Mouse (Mus musculus) mouse trophoblast stem cell (cell line): ENCODE data around the gene Nt5c2.

ENCODE experiments used
- in situ Hi-C, 2 experiments: fragments of 300-500 bp; cut with MseI, MboI; formaldehyde crosslinking; loops; 2 replicates in 1 of 2; 3 replicates in 1 of 2; pipeline ENCODE4 v1.15.1; 2025

Nt5c2 gene

DNA sequence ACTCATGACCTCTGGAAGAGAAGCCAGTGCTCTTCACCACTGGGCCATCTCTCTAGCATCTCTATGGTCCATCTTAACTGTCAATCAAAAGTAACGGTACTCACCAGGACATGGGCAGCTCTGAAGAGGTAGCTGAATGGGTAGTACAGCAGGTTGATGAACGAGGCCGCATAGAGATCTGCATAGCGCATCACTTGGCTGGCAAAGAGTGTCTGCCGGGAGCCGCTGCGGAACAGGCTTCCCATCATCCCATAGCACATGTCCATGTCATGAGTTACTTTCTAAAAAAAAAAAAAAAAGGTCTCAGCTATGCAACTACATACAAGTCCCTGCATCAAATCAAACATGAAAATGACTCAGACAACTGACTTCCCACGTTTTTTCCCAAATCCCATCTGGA lies 125.3 kb downstream of the Nt5c2 start:
- in situ Hi-C loops: no loop called here

DNA sequence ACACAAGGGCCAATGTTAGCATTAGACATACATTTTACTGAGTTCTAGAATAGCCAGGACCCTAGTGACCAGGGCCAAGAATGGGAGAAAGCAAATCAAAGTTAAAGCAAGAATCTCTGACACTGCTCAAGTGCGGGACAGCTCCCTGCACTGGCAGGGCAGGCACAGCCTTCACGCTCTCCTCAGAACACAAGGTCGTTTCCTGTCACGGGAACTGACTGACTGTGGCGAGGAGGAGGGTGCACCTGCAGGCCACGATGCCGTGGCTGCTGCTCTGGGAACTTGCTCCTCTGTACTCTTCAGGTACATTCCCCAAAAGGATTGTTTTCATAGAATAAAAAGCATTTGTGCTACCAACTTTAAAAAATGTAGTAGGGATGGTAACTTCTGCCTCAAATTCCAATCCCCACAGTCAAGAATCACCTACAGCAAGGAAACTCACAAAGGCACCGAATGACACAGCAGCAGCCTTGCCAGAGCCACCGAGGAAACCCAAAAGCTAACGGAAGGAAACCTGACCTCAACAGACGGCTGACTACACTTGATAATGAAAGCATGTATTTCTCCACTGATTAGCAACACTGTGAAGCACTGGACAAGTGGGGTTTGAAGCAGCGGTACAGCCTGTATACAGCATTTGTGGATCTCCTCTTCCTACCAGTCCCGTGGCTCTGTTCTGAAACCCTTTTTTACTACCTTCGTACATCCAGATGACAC lies 127.0 kb downstream of the Nt5c2 start:
- in situ Hi-C loops: no loop called here

DNA sequence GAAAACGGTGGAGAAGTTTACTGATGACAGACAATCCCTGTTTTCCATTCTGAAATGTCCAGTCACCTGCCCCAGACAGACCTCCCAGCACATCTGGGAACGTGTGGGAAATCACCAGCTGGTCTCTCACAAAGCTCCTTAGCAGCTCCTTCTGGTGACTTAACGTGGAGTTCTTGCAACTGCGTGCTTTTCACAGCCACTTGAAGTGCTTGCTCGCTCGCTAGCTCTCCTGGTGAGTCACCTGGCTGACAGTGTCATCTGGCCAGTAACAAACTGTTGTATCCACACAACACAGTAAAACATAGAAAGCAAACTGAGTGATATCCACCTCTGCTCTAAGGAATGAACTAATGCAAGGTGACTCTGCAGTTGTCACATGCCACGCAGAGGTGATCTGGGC lies 128.1 kb downstream of the Nt5c2 start:
- in situ Hi-C loops: no loop called here

DNA sequence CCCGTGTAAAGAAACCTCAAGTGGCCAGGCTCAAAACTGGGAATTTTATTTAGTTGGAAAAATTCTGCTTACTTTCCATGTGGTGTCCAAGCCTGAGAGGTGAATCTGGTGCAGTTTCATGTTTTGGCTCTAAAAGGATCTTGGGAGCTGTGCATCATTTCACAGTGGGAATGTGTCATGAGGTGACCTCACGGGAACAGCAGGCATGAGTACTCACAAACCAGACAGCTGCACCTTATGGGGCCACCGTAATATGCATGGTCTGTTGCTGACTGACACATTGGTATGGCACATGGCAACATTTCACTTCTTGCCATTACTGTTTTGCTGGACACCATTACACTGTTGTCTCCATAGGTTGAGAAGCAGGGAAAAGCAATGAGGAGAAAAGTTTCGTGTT lies 129.6 kb downstream of the Nt5c2 start:
- in situ Hi-C loops: no loop called here

DNA sequence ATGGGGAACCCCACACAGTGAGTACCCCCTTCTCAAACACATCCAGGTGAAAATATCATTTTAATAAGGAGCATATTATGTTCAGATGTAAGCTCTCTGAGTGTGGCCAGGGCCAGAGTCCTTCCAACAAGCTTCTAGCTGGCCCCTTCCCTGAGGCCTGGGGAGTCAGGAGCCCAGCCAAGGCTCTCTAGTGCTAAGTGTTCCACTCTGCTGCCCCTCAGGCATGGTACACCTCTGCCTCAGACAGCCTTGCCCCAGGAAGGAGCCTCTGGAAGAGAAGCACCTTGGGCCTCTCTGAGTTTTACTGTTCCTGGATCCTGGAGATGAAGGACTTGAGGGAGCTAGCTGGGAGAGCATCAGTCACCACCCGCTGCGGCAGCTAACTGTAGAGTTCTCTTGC lies 135.1 kb downstream of the Nt5c2 start:
- in situ Hi-C loops: loop anchor here (5.0 kb wide), 1 partner anchor 112 kb away; no protein-coding TSS in a partner anchor

DNA sequence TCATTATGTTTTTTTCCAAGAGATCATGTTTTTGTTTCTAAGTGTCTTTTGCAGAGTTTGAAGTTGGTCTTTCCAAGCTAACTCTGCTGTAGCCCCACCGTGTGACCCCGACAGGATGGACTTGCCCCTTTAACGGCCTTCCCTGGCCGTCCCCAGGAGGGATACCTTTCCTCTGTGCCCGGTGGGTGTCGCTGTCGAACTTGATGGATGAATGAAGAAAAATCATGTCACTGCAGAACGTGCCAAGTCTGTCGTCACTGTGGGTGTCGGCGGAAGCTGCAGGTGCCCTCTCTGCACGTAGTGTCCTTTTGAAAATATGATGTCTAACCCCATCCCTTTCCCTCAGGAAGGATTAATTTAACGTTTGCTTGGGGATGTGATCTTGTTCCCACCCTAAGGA lies 136.6 kb downstream of the Nt5c2 start:
- in situ Hi-C loops: loop anchor here in 1 of 2 experiments (5.0 kb wide), 1 partner anchor 114 kb away; no protein-coding TSS in a partner anchor

DNA sequence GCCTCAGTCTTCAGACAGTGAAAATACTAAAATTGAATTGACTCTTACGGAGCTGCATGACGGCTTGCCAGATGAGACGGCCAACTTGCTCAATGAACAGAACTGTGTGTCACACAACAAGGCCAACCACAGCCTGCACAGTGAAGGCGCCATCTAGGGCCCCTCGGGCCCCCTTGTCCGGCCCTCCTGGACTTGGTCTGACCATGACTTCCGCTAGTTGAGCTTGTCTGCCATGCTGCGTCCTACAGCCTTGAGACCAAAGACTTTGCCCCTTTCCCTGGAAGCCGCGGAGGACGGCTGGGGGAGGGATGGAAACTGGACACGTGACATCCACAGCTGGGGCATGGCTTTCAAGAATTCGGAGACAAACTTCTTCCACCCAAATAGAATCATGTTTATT lies 137.1 kb downstream of the Nt5c2 start:
- in situ Hi-C loops: loop anchor here in 1 of 2 experiments (5.0 kb wide), 1 partner anchor 114 kb away; no protein-coding TSS in a partner anchor

DNA sequence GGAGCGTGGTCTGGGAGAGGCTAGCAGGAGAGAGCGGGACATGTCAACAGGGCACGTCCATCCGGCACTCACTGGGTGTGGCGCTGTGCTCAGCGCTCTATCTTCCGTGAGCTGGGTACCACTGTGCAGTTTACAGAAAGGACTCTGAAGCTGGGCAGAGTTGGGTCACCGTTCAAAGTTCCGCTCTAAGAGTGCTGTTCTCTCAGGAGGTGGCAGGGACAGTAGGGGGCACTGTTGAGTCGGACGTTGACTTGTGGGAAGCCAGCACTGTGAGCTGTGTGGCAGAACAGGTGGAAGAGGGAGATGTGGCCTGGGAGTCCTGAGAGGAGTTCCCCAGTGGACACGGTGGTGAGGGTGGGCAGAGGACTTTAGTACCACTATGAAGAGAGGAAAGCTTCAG lies 139.2 kb downstream of the Nt5c2 start:
- in situ Hi-C loops: loop anchor here in 1 of 2 experiments (5.0 kb wide), 1 partner anchor 117 kb away; no protein-coding TSS in a partner anchor

DNA sequence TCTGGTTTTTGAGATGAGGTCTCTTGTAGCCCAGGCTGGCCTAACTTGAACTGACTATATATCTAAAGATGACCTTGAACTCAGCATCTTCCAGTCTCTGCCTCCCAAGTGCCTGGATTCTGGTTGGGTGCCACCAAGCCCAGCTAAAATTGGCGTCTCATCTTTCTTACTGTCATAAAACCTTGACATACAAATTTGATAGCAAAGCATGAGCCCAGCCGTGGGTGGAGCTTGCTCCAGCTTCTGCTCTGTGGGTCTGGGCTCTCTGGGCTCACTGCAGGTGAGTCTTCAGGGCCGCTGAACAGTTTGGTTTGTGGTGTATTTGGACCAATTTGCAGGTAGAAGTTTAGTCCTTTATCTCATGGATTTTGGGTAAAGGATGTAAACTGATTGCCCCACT lies 141.0 kb downstream of the Nt5c2 start:
- in situ Hi-C loops: no loop called here

DNA sequence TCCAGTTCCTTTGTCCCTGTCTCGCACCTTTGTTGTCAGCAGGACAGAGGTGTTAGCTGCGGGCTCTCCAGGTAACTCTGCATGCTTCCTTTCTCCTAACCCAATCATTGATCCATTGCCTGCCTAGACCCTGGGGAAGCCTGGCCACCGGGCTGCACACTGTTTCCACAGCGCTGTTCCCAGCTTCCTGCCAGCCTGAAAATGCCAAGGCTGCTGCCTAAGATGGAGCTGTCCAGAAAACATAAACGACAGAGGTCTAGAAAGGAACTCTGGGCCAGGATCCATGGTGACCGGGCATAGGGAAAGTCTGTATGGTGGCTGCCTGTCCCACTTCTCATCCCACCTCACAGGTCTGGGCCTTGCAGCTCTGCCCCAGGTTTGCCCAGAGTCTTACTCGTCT lies 143.3 kb downstream of the Nt5c2 start:
- in situ Hi-C loops: no loop called here

DNA sequence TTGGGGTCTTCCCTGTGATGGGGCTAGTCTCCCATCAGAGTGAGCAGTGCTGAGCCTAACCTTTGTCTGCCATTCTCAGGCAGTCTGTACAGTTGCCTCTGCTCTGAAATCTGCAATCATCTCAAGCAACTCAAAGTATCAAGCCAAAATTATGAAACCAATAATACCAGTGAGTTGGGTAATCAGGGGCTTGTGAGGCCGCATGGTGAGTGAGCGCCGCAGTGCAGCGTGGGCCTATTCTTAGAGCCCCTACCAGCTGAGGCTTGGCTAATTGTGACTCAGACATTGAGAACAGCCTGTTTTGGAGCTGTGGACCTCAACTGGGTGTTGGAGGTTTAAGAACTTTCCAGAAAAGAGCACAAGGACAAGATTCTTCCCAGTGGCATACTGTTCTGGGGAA lies 143.9 kb downstream of the Nt5c2 start:
- in situ Hi-C loops: no loop called here

DNA sequence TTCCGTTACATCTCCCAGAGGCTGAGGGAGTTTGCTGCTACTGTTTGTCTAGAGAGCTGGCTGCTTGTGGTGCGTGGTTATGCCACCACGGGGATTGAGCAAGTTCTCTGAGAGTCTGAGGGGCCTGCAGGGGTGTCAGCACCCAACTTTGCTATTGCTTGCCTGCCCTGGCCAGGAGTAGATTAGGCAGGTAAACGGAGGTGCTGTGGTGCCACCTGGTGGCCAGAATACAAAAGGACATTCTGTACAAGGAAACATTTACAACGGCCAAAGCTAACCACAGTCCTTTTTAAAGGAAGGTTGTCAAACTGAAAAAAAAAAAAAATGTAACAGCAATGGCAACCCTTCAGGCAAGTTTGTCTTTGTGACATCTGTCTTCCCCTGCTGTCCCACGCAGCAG lies 145.4 kb downstream of the Nt5c2 start:
- in situ Hi-C loops: loop anchor here (5.0 kb wide), 2 partner anchors 107 to 192 kb away; partner anchors contain the start of gene Cnnm2 (in 2 of the 2)

DNA sequence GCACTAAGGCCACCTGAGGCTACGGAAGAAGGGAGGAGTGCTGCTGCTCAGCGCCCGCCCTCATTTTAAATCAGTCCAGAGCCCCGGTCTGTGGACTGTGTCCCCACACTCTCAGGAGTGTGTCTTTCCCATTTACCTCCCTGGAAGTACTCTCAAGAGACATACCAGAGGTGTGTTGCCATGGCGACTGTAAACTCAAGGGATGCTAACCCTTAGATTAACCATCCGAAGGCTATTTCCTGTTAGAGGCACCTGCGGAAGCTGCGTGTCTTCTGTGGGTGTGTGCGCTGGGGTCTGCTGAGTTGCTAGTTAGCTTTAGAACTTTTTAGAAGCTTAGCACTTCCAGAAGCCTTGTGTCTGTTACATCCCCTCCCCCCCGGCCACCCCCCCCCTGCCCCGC lies 145.9 kb downstream of the Nt5c2 start:
- in situ Hi-C loops: loop anchor here (5.0 kb wide), 2 partner anchors 107 to 192 kb away; partner anchors contain the start of gene Cnnm2 (in 2 of the 2)

DNA sequence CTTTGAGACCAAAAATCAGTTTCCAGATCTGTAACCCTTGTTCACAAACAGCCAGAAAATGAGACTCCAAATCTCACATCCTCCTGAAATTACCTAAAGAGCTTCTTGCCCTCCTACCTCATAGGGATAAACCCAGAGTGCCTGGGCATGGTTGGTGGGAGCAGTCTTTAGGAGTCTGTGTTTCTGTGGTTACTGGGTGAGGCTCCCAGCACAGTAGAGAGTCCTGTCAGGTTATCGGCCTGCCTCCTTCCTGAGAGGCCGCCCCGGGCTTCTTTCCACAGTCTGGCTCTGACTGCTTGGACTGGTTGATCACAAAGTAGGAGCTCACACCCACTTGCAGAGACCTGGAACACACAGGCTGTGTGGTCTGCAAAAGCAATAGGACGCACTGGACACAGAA lies 149.6 kb downstream of the Nt5c2 start:
- in situ Hi-C loops: loop anchor here (5.0 kb wide), 2 partner anchors 103 to 188 kb away; partner anchors contain the start of gene Cnnm2 (in 2 of the 2)

DNA sequence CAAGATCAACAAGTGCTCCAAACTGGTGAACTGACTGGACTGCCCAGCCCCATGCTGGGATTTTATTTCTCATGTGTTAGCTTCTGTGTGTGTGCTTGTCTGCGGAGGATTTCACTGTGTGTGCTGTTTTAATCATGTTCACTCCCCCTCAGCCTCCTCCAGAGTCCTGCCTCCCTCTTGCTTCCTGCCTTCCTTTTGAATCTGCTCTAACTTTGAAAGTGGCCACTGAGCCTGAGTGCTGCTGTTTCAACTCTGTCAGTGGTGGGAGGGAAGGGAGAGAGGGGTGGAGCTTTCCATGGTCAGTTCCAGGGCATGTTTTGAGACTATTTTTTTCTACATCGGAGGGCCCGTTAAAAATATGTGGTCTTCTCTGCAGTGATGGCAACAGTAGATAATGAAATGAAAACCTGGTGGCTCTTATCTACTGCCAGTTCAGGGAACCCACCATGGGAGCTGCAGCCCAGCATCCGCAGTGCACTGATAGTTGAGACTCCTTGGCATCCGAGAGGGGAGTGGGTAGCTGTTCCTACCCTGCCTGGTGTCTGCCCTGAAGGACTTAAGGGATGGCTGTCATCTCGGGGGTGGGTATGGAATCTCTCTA lies 150.1 kb downstream of the Nt5c2 start:
- in situ Hi-C loops: loop anchor here (5.0 kb wide), 2 partner anchors 103 to 188 kb away; partner anchors contain the start of gene Cnnm2 (in 2 of the 2)

DNA sequence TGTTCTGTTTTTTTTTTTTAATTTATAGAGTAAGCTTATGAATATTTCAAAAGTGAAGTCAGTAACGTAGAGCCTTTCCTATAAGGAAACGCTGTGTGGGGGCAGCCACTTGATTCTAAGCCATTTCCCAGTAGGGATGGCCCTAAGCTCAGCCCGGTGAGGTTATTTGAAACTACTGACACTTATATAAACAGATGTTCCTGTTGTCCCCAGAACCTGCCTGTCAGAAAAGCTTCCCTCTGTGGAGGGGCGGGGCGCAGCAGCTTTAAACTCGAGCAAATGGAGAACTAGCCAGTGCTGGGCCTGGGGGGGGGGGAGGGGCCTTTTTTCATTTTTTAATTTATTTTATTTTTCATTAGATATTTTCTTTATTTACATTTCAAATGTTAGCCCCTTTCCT lies 150.9 kb downstream of the Nt5c2 start:
- in situ Hi-C loops: no loop called here

DNA sequence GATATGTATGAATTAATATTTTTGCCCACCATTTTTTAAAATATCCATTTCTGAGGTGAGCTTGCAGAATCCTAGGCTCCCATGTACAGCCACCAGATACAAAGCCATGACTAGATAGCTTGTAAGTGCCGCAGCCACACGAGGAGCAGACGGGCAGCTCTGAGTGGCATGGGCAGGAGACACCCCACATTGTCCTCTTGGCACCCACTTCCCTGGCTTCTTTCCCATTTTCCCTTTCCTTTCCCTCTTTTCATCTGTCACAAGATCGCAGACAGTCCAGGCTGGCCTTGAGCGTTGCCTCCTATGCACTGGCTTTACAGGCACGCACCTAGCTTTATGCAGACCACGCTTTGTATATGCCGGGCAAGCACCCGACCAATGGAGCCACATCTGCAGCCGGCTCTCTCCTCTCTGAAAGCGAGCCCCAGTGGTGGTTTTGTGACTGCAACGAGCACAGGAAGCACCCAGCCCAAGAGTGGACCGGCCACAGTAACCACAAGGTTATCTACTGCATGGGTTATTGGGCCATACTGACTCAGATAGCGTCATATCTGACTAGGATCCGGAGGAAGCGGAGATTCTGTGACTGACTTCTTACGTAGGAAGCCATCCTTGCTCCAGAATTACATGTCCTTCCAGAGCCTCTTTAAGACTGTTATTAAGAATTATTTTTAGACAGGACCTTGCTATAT lies 151.6 kb downstream of the Nt5c2 start:
- in situ Hi-C loops: no loop called here

DNA sequence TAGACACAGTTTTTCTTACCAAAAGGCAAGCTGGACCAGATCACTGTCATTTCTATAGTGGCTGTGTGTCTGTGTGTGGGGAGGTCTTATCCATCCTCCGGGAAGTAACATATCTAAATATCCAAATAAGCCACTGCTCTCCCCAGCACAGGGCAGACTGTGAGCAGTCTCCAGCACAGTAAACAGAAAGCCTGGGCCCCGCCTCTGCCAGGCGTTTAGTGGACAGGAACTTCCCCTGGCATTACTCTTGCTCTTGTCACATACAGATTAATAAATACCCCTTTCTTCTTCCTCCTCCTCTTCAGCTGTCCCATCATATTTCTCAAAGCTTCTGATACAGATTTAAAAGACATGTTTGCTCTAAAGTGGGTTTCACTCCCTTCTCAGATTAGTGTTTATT lies 152.4 kb downstream of the Nt5c2 start:
- in situ Hi-C loops: no loop called here

DNA sequence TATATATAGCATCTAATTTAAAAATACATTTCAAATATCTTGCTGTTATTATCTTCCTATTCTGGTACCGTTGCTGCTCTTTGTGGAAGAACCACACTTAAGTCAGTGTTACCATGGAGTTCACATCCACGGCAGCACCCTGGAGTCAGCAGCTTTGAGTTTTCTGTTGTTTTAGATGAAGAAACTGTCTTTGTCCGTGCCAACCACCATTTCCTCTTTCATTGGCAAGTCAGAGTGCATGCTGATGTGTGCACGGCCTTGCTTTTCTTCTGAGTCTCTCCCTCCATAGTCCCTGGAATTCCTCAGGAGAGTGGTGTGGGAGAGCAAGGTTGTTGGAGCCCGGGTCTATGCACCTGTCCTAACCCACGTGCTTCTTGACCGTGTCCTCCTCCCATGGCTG lies 156.8 kb downstream of the Nt5c2 start:
- in situ Hi-C loops: no loop called here

DNA sequence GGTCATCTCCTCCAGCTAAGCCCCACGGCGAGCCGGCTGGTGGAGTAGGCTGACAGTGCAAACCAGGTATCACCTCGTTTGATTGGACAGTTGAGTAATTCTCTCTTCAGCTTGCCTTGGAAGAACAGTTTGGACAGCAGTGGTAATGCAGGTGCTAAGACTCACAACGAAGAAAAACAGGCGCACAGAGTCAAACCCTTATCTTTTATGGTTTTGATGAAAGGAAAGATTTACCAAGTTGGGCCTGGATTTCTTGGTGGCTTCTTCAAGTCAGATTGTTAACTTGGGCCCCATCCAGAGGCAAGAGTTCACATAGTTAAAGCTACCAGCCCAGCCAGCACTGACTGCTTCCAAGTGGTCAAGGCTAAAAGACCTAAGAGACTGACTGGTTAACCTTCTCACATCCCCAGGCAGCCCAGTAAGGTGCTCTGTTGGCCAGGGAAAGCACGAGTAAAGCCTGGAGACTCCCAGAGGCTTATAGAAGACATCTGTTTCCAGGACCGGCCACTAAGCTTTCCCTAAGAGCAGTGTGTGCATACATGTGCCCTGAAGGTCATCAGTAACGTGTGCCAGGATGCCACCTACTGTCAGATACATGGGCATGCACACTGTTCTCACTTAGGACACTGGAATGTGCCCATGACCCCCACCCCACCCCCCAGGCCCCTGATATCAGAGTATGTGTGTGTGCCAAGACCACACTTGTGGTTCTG lies 157.5 kb downstream of the Nt5c2 start:
- in situ Hi-C loops: no loop called here

DNA sequence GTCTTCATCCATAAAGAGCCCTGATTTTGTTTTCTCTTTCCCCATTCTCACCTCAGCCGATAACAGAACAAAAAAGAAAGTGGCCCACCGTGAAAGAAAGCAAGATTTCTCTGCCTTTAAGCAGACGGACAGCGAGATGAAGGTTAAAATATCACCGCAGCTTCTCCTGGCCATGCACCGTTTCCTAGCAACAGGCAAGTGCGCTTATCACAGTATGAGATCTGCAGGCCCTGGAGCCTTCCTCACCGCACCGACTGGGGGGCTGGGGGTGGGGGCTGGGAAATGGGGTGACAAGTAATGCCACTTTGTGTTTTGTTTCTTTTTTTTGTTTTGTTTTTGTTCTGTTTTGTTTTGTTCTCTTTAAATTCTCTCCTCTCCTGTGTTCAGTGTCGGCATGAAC lies 158.2 kb downstream of the Nt5c2 start:
- in situ Hi-C loops: no loop called here

DNA sequence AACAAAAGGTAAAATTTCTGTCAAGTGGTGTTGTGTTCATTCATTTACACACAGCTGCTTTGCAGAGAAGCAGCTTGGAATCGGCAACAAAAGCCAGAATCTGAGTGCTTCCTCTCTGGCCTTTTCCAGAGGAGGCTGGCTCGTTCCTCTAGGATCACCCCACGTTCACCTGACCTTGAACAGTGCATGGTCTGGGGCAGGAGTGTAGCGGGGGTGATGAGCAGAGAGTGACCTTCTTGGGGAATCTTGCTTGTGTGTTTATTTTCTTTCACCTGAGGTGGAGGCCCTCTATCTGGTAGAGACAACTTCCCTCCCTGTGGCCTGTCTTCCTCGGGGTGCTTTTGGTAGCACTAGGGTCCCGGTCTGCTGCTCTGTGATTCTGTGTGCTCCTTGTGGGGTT lies 158.7 kb downstream of the Nt5c2 start:
- in situ Hi-C loops: no loop called here
